Mouse (Mus musculus) gonadal fat pad, adult 2 months (tissue): ENCODE measurements around the gene Ubox5. TPM values are rescaled to one million over a fixed set of nuclear protein-coding genes. Genes with fewer than 3 reads are reported as not detected.
"Not testable (repeated sequence)": the region's sequence is repeated elsewhere in the genome, so short reads cannot be mapped to it uniquely, and the experiment has no call there.

Experiments
- DNase-seq: peaks from one replicate; pipeline ENCODE4 v3.0.0-alpha.2; 2012; ENCODE audit warnings: low read depth
- polyA plus RNA-seq: library from polyadenylated mRNA; depleted of rRNA; stranded (reverse); fragments of >200 nt; gene quantifications from 2 replicates; pipeline ENCODE4 v1.2.3, GENCODE M21; 2012; rRNA removed

The Ubox5 gene
- polyA plus RNA-seq, result 6.4 and 6.5 TPM in 2 replicates

GRCm38 (mm10) chr2:130629839-130630203, at the start of gene Ubox5, which contains the start of gene Fastkd5:
Gene Ubox5, minus strand, starts transcription at chr2:130630038.
Gene Fastkd5, minus strand, starts transcription at chr2:130630027.
- DNase-seq, result peak; percentile 37

- no peak for DNase-seq
These were observed 49.3 kb upstream of the Ubox5 start for GRCm38 (mm10) chr2:130679154-130679553.

GRCm38 (mm10) chr2:130677211-130677610, 47.4 kb upstream of the Ubox5 start:
- DNase-seq, result no peak

GRCm38 (mm10) chr2:130667559-130667958, 37.7 kb upstream of the Ubox5 start, which contains the start of gene Itpa:
Gene Itpa, plus strand, starts transcription at chr2:130667610.
- DNase-seq, result no peak

GRCm38 (mm10) chr2:130664102-130664701, 34.4 kb upstream of the Ubox5 start, which contains the start of gene Ddrgk1:
Gene Ddrgk1, minus strand, starts transcription at chr2:130664659.
- DNase-seq, result peak; percentile 69

GRCm38 (mm10) chr2:130663342-130663741, 33.5 kb upstream of the Ubox5 start:
- DNase-seq, result no peak

- no peak for DNase-seq
These were observed 28.7 kb upstream of the Ubox5 start for GRCm38 (mm10) chr2:130658530-130658929.

GRCm38 (mm10) chr2:130657541-130657940, 27.7 kb upstream of the Ubox5 start:
- DNase-seq, result no peak

GRCm38 (mm10) chr2:130656536-130656935, 26.7 kb upstream of the Ubox5 start:
- no peak for DNase-seq

GRCm38 (mm10) chr2:130655660-130656339, 26.0 kb upstream of the Ubox5 start:
- DNase-seq, result no peak

GRCm38 (mm10) chr2:130653760-130654159, 23.9 kb upstream of the Ubox5 start:
- no peak for DNase-seq

GRCm38 (mm10) chr2:130653303-130653702, 23.5 kb upstream of the Ubox5 start:
- DNase-seq, result no peak

- not testable (repeated sequence) for DNase-seq
These were observed 19.2 kb upstream of the Ubox5 start for GRCm38 (mm10) chr2:130649028-130649427.

- no peak for DNase-seq
These were observed 15.4 kb upstream of the Ubox5 start for GRCm38 (mm10) chr2:130645198-130645597.

- DNase-seq, result no peak
These were observed 13.0 kb upstream of the Ubox5 start, which contains the start of gene Lzts3 for GRCm38 (mm10) chr2:130642684-130643369. Gene Lzts3, minus strand, starts transcription at chr2:130642803.

GRCm38 (mm10) chr2:130642197-130642660, 12.4 kb upstream of the Ubox5 start:
- no peak for DNase-seq

- DNase-seq, result no peak
These were observed 11.7 kb upstream of the Ubox5 start for GRCm38 (mm10) chr2:130641351-130642025.

- DNase-seq, result no peak
These were observed 9.4 kb upstream of the Ubox5 start for GRCm38 (mm10) chr2:130639276-130639675.

GRCm38 (mm10) chr2:130638101-130638611, 8.3 kb upstream of the Ubox5 start:
- no peak for DNase-seq

- DNase-seq, result no peak
These were observed 6.0 kb upstream of the Ubox5 start for GRCm38 (mm10) chr2:130635847-130636246.

- DNase-seq, result no peak
These were observed 5.0 kb upstream of the Ubox5 start for GRCm38 (mm10) chr2:130634739-130635411.
